In the genomic region with DNA sequence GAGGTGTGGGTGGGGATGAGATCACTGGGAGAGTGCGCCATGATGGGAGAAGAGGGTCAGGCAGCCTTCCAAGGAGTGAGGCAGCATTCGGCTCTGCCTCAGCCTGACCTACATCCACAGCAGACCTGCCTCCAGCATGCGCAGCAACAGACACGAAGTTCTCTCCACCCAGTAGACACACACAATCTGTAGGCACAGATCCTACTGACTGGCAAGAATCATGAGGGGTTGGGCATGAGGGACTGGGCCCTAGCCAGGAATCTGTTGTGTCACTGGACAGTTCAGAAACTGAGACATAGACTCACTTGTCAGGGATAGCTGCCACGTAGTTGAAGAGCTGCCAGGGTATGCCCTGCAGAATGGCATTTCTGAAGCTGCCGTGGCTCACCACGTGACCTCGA, we compare ENCODE assay signal across 11 mouse cellular contexts. TPM values are rescaled to one million over a fixed set of nuclear protein-coding genes. Genes with fewer than 3 reads are reported as not detected.
DNase-seq lines count a peak whose midpoint lies in the region; ATAC-seq and TF ChIP-seq lines count a peak whose summit lies in the region.
"Had no signal": no experiment of that assay in that cellular context is flagged by ENCODE, and none has a peak within 500 bp of the region (broad histone marks: within the 10 kb centered on the region; RNA-seq: fewer than 3 reads in every experiment).

No protein-coding gene starts in this region.

- no peak overlapping the region for H3K4me2 ChIP-seq in hindbrain, postnatal 0 days (ENCODE audit: low read depth, low read length)
- H3K4me2 ChIP-seq in midbrain, embryonic 16.5 days (ENCODE audit: low read length) = no peak overlapping the region

- H3K4me3 ChIP-seq in hindbrain, postnatal 0 days (ENCODE audit: low read length) = no peak overlapping the region
- H3K4me3 ChIP-seq in midbrain, embryonic 16.5 days (ENCODE audit: low read depth, low read length) = no peak overlapping the region

- no peak for TF ChIP-seq CTCF in hindbrain, postnatal 0 days (IDR thresholded peaks at IDR 0.05; ENCODE audit: low read depth)

- H3K9ac ChIP-seq in hindbrain, postnatal 0 days (replicated peaks; ENCODE audit: low read length) = no peak overlapping the region
- no peak overlapping the region for H3K9ac ChIP-seq in midbrain, embryonic 16.5 days (ENCODE audit: low read depth, low read length)
- H3K9ac ChIP-seq: liver, postnatal 0 days had no signal

- no peaks in the 10 kb centered on the region for H3K9me3 ChIP-seq in hindbrain, postnatal 0 days (ENCODE audit: low read length)
- no peaks in the 10 kb centered on the region for H3K9me3 ChIP-seq in midbrain, embryonic 16.5 days (replicated peaks; ENCODE audit: control insufficient read depth, low read length, poor library complexity, severe bottlenecking)

- no peak overlapping the region for H3K27ac ChIP-seq in hindbrain, postnatal 0 days
- H3K27ac ChIP-seq in midbrain, embryonic 16.5 days (ENCODE audit: low read length) = no peak overlapping the region
- H3K27ac ChIP-seq: kidney, postnatal 0 days had no signal

- no peak for ATAC-seq in hindbrain, postnatal 0 days
- ATAC-seq in midbrain, embryonic 16.5 days = no peak
- ATAC-seq: forebrain, embryonic 14.5 days; liver, postnatal 0 days had no signal

- peak; percentile 43 for DNase-seq in gastrocnemius, adult 18-20 months (ENCODE audit: low spot score)
- DNase-seq in gastrocnemius, postnatal 4 days (ENCODE audit: low spot score in 2 of 2) = no peak
- peak; percentile 52 for DNase-seq in 3134 (ENCODE audit: extremely low read depth, insufficient read length, low spot score)
- peak; percentile 54 for DNase-seq in cerebellum, adult 11 months
- DNase-seq in layer of hippocampus, adult 8-10 months (ENCODE audit: low spot score in 2 of 2) = peak; percentile 36 to 37
- DNase-seq in hindbrain, postnatal 0 days (ENCODE audit: low spot score) = no peak
- no peak for DNase-seq in lung, postnatal 25 days (ENCODE audit: low spot score)
- DNase-seq: liver, postnatal 0 days had no signal

- no peaks in the 10 kb centered on the region for H3K36me3 ChIP-seq in hindbrain, postnatal 0 days (ENCODE audit: insufficient read depth, low read length)
- H3K36me3 ChIP-seq in midbrain, embryonic 16.5 days (ENCODE audit: control insufficient read depth, insufficient read depth, low read length) = no peaks in the 10 kb centered on the region

- no peaks in the 10 kb centered on the region for H3K27me3 ChIP-seq in hindbrain, postnatal 0 days (ENCODE audit: insufficient read depth, low read length)
- H3K27me3 ChIP-seq in midbrain, embryonic 16.5 days (ENCODE audit: control insufficient read depth, insufficient read depth, low read depth, low read length) = no peaks in the 10 kb centered on the region

- WGBS in hindbrain, postnatal 0 days = 82% methylated on average over 8 of the region's 8 CpGs
- 94% methylated on average over 8 of the region's 8 CpGs for WGBS in midbrain, embryonic 16.5 days

- no peaks in the 10 kb centered on the region for H3K4me1 ChIP-seq in hindbrain, postnatal 0 days (ENCODE audit: insufficient read depth, low read length)
- H3K4me1 ChIP-seq in midbrain, embryonic 16.5 days (ENCODE audit: control insufficient read depth, insufficient read depth, low read length) = no peaks in the 10 kb centered on the region

RNA-seq across cellular contexts. Expression of gene Mesd, which starts 57.4 kb away (rescaled TPM):
- total RNA-seq in gastrocnemius, adult 18-20 months (2021) = 10 to 100 TPM; 23.4 to 28.7 TPM
- 10 to 100 TPM; 58.3 to 60.0 TPM for total RNA-seq in gastrocnemius, postnatal 4 days (2021)
- 10 to 100 TPM; 65.0 to 75.1 (median 68.2) TPM for total RNA-seq in layer of hippocampus, adult 8-10 months (2022)
- total RNA-seq in hindbrain, postnatal 0 days (2014; rRNA removed) = 20.4 and 24.4 TPM in 2 replicates
- 83.8 and 86.5 TPM in 2 replicates for polyA plus RNA-seq in hindbrain, postnatal 0 days (2015; fragmentation: Nextera tagmentation; extraction: Ambion mirVana)
- polyA plus RNA-seq in midbrain, embryonic 16.5 days (2015; fragmentation: Nextera tagmentation; extraction: Ambion mirVana) = 61.7 and 65.9 TPM in 2 replicates

RNA-seq across cellular contexts. Expression of gene Tlnrd1, which starts 57.6 kb away (rescaled TPM):
- total RNA-seq in gastrocnemius, adult 18-20 months (2021) = 1 to 10 TPM; 1.4 to 3.6 TPM
- 10 to 100 TPM; 16.3 to 17.4 TPM for total RNA-seq in gastrocnemius, postnatal 4 days (2021)
- total RNA-seq in layer of hippocampus, adult 8-10 months (2022) = 10 to 100 TPM; 18.6 to 20.7 (median 20.1) TPM
- total RNA-seq in hindbrain, postnatal 0 days (2014; rRNA removed) = 54.0 and 65.7 TPM in 2 replicates
- 8.7 and 9.1 TPM in 2 replicates for polyA plus RNA-seq in hindbrain, postnatal 0 days (2015; fragmentation: Nextera tagmentation; extraction: Ambion mirVana)
- polyA plus RNA-seq in midbrain, embryonic 16.5 days (2015; fragmentation: Nextera tagmentation; extraction: Ambion mirVana) = 7.1 and 7.6 TPM in 2 replicates

Comparison
In these comparisons a context has a peak if more than half of its experiments do, and no peak if none do; other contexts are left out.
1. DNase-seq: peak in gastrocnemius, adult 18-20 months (single experiment), 3134 (single experiment), cerebellum, adult 11 months (single experiment) and layer of hippocampus, adult 8-10 months (2 of 2); none in gastrocnemius, postnatal 4 days (0 of 2), hindbrain, postnatal 0 days (single experiment) and lung, postnatal 25 days (single experiment).